Mouse (Mus musculus) olfactory bulb, adult 2 months (tissue): ENCODE measurements around the gene Egfem1.

ENCODE experiments used
- CTCF ChIP-seq: fragments of 200-500 bp; IDR thresholded peaks from 2 replicates; pipeline ENCODE4 v1.5.1; 2012; ENCODE audit warnings: low read depth, mild to moderate bottlenecking, low read length, moderate library complexity; ENCODE audit not compliant: insufficient read depth
- POLR2A ChIP-seq: fragments of 200-500 bp; IDR thresholded peaks from 2 replicates; pipeline ENCODE4 v1.6.1; 2012; ENCODE audit warnings: mild to moderate bottlenecking, low read depth, low read length, moderate library complexity; ENCODE audit not compliant: insufficient read depth

DNA sequence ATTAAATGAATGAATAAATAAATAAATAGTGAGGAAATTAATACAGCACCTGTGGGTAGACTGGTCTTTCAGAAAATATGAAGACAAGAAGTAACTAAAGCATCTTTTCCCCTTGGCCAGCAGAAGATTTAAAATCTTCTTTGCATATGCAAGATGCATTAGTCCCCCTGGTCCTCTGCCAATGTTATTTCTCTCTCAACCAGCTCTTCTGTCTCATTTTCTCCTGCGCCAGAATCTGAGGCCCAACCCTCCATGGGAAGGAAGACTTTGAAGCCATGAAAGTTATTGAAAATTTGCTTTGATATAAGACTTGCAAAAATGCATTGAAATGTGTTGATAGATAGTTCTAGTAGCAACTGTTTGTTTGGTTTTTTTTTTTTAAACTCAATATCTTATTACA, 625.6 kb downstream of the Egfem1 start:
- TF ChIP-seq CTCF, result no peak
- no peak for TF ChIP-seq POLR2A
